Mouse (Mus musculus): ENCODE data around the gene Klhl21.
A peak's percentile ranks its signal among the peaks of the same experiment; 100 is the strongest.
"Not testable (repeated sequence)": the region's sequence is repeated elsewhere in the genome, so short reads cannot be mapped to it uniquely, and the experiment has no call there.

The Klhl21 gene

GRCm38 (mm10) chr4:152026751-152027508, 18.3 kb downstream of the Klhl21 start:
- peak; percentile 55 for DNase-seq

- DNase-seq: peak; percentile 97
These were observed 18.9 kb downstream of the Klhl21 start, which contains the start of gene Zbtb48 for GRCm38 (mm10) chr4:152027524-152027923. Zbtb48 (minus strand) TSS chr4:152027671.

- DNase-seq: peak; percentile 57
These were observed 19.9 kb downstream of the Klhl21 start for GRCm38 (mm10) chr4:152028456-152028855.

GRCm38 (mm10) chr4:152029087-152029486, 20.5 kb downstream of the Klhl21 start:
- DNase-seq: peak; percentile 39

- no peak for DNase-seq
These were observed 21.4 kb downstream of the Klhl21 start for GRCm38 (mm10) chr4:152029997-152030396.

GRCm38 (mm10) chr4:152032922-152033321, 24.3 kb downstream of the Klhl21 start:
- no peak for DNase-seq

- not testable (repeated sequence) for DNase-seq
These were observed 27.9 kb downstream of the Klhl21 start for GRCm38 (mm10) chr4:152036464-152036863.

GRCm38 (mm10) chr4:152038225-152038984, 29.8 kb downstream of the Klhl21 start, which contains the start of gene Tas1r1:
Tas1r1 (minus strand) TSS chr4:152038568.
- peak; percentile 35 for DNase-seq

- peak; percentile 91 for DNase-seq
These were observed 30.6 kb downstream of the Klhl21 start, which contains the start of gene Nol9 for GRCm38 (mm10) chr4:152038985-152039830. Nol9 (plus strand) TSS chr4:152039321.

- no peak for DNase-seq
These were observed 31.3 kb downstream of the Klhl21 start for GRCm38 (mm10) chr4:152039831-152040310.

- no peak for DNase-seq
These were observed 33.5 kb downstream of the Klhl21 start for GRCm38 (mm10) chr4:152041924-152042641.

- DNase-seq: no peak
These were observed 34.6 kb downstream of the Klhl21 start for GRCm38 (mm10) chr4:152043171-152043570.

GRCm38 (mm10) chr4:152044609-152045008, 36.0 kb downstream of the Klhl21 start:
- DNase-seq: no peak

- no peak for DNase-seq
These were observed 53.9 kb downstream of the Klhl21 start for GRCm38 (mm10) chr4:152062390-152063110.

GRCm38 (mm10) chr4:152067280-152067679, 58.7 kb downstream of the Klhl21 start:
- no peak for DNase-seq

All from cerebellum, adult 9-11 months (tissue).